Mouse (Mus musculus) MEL (cell line): ENCODE results near the gene Abca15. TPM values are rescaled to one million over a fixed set of nuclear protein-coding genes. Genes with fewer than 3 reads are reported as not detected.

Experiments used
- DNase-seq: peaks from one replicate; pipeline ENCODE4 v3.0.0; 2011; ENCODE audit warnings: low read depth, low spot score
- H3K27ac ChIP-seq: 2 replicates; pipeline ENCODE4 v1.5.1; 2012; ENCODE audit warnings: low read depth, mild to moderate bottlenecking, control low read depth, low read length, moderate library complexity; ENCODE audit not compliant: control insufficient read depth
- H3K27me3 ChIP-seq, 2 experiments: fragments of 150-350 bp in 1 of 2; sonication (generic) in 1 of 2; 2 replicates each; pipeline ENCODE4 v1.6.1; 2012; ENCODE audit warnings: low read length in 2 of 2, mild to moderate bottlenecking in 2 of 2, improper control_type of control experiment in 1 of 2, moderate library complexity in 1 of 2; ENCODE audit not compliant: insufficient read depth in 2 of 2, control insufficient read depth in 1 of 2
- H3K36me3 ChIP-seq, 2 experiments: 2 replicates each; pipeline ENCODE4 v1.6.1; 2012 to 2014; ENCODE audit warnings: low read length in 2 of 2, improper control_type of control experiment in 1 of 2, inconsistent platforms in 1 of 2, mild to moderate bottlenecking in 1 of 2; ENCODE audit not compliant: insufficient read depth in 2 of 2, control insufficient read depth in 1 of 2
- H3K4me1 ChIP-seq, 2 experiments: fragments of 150-350 bp in 1 of 2; sonication (generic) in 1 of 2; 2 replicates each; pipeline ENCODE4 v1.6.1; 2012; ENCODE audit warnings: low read length in 2 of 2, improper control_type of control experiment in 1 of 2, mild to moderate bottlenecking in 1 of 2; ENCODE audit not compliant: insufficient read depth in 2 of 2, control insufficient read depth in 1 of 2
- H3K4me3 ChIP-seq, 2 experiments: fragments of 150-350 bp in 1 of 2; sonication (generic) in 1 of 2; 2 replicates each; pipeline ENCODE4 v1.5.1; 2012; ENCODE audit warnings: low read depth in 2 of 2, low read length in 2 of 2, mild to moderate bottlenecking in 2 of 2, moderate library complexity in 2 of 2, control low read depth in 1 of 2, improper control_type of control experiment in 1 of 2; ENCODE audit not compliant: control insufficient read depth in 1 of 2, insufficient read depth in 1 of 2
- H3K79me2 ChIP-seq: 2 replicates; pipeline ENCODE4 v1.6.1; 2012; ENCODE audit warnings: mild to moderate bottlenecking, low read length, moderate library complexity; ENCODE audit not compliant: control insufficient read depth, poor library complexity, insufficient read depth
- H3K9ac ChIP-seq: 2 replicates; pipeline ENCODE4 v1.6.1; 2012; ENCODE audit warnings: low read depth, mild to moderate bottlenecking, control low read depth, low read length, moderate library complexity; ENCODE audit not compliant: control insufficient read depth, poor library complexity, severe bottlenecking
- H3K9me3 ChIP-seq: fragments of 150-350 bp; sonication (generic); replicated peaks from 2 replicates; pipeline ENCODE4 v1.6.1; 2012; ENCODE audit warnings: mild to moderate bottlenecking, low read length, improper control_type of control experiment, moderate library complexity; ENCODE audit not compliant: insufficient read depth
- CHD1 ChIP-seq: IDR thresholded peaks from 2 replicates; pipeline ENCODE4 v1.6.1; 2012; ENCODE audit warnings: low read depth, mild to moderate bottlenecking, inconsistent platforms, low read length, improper control_type of control experiment
- CTCF ChIP-seq, 3 experiments: IDR thresholded peaks in 2 of 3; conservative IDR thresholded peaks in 1 of 3; 2 replicates each; pipeline ENCODE4 v1.5.1; 2011 to 2012; ENCODE audit warnings: low read length in 3 of 3, low read depth in 2 of 3, mild to moderate bottlenecking in 2 of 3, improper control_type of control experiment in 1 of 3, inconsistent platforms in 1 of 3, mixed read lengths in 1 of 3, moderate library complexity in 1 of 3; ENCODE audit not compliant: control insufficient read depth in 1 of 3, insufficient read depth in 1 of 3, poor library complexity in 1 of 3, severe bottlenecking in 1 of 3
- E2F4 ChIP-seq: IDR thresholded peaks from 2 replicates; pipeline ENCODE4 v1.6.1; 2011; ENCODE audit warnings: low read depth, low read length, improper control_type of control experiment, borderline replicate concordance
- GABPA ChIP-seq: IDR thresholded peaks from 2 replicates; pipeline ENCODE4 v1.6.1; 2012; ENCODE audit warnings: low read depth, mild to moderate bottlenecking, inconsistent platforms, low read length, improper control_type of control experiment, moderate library complexity
- HCFC1 ChIP-seq: IDR thresholded peaks from 2 replicates; pipeline ENCODE4 v1.6.1; 2012; ENCODE audit warnings: low read depth, mild to moderate bottlenecking, inconsistent platforms, low read length, improper control_type of control experiment, moderate library complexity
- KAT2A ChIP-seq: conservative IDR thresholded peaks from 2 replicates; pipeline ENCODE4 v1.6.1; 2012; ENCODE audit warnings: low read depth, low read length, improper control_type of control experiment, inconsistent platforms
- MAFK ChIP-seq: IDR thresholded peaks from 2 replicates; pipeline ENCODE4 v1.6.1; 2011; ENCODE audit warnings: low read depth, mild to moderate bottlenecking, low read length, improper control_type of control experiment, borderline replicate concordance
- MAZ ChIP-seq: IDR thresholded peaks from 2 replicates; pipeline ENCODE4 v1.6.1; 2012; ENCODE audit warnings: low read depth, mild to moderate bottlenecking, inconsistent platforms, low read length, improper control_type of control experiment
- MEF2A ChIP-seq: IDR thresholded peaks from 2 replicates; pipeline ENCODE4 v1.6.1; 2014; ENCODE audit warnings: low read depth, mild to moderate bottlenecking, inconsistent platforms, low read length, improper control_type of control experiment; ENCODE audit not compliant: poor library complexity, insufficient replicate concordance, severe bottlenecking; ENCODE audit errors: extremely low read depth
- MYC ChIP-seq: IDR thresholded peaks from 2 replicates; pipeline ENCODE4 v1.6.1; 2011; ENCODE audit warnings: low read depth, mild to moderate bottlenecking, low read length, improper control_type of control experiment, moderate library complexity
- NRF1 ChIP-seq: IDR thresholded peaks from 2 replicates; pipeline ENCODE4 v1.6.1; 2014; ENCODE audit warnings: low read depth, mild to moderate bottlenecking, inconsistent platforms, low read length, improper control_type of control experiment, moderate library complexity; ENCODE audit not compliant: poor library complexity, insufficient read depth, severe bottlenecking
- POLR2A ChIP-seq, 2 experiments: IDR thresholded peaks; 2 replicates each; pipeline ENCODE4 v1.6.1; 2011 to 2012; ENCODE audit warnings: low read length in 2 of 2, mild to moderate bottlenecking in 2 of 2, control low read depth in 1 of 2, improper control_type of control experiment in 1 of 2, low read depth in 1 of 2, moderate library complexity in 1 of 2; ENCODE audit not compliant: control insufficient read depth in 1 of 2, insufficient read depth in 1 of 2, poor library complexity in 1 of 2
- POLR2AphosphoS2 ChIP-seq: IDR thresholded peaks from 2 replicates; pipeline ENCODE4 v1.6.1; 2011; ENCODE audit warnings: low read length, improper control_type of control experiment
- POLR2AphosphoS5 ChIP-seq: IDR thresholded peaks from 2 replicates; pipeline ENCODE4 v1.6.1; 2012; ENCODE audit warnings: low read depth, borderline replicate concordance, mild to moderate bottlenecking, inconsistent platforms, low read length, moderate library complexity, mixed read lengths
- RAD21 ChIP-seq: IDR thresholded peaks from 2 replicates; pipeline ENCODE4 v1.6.1; 2011; ENCODE audit warnings: mild to moderate bottlenecking, low read depth, low read length, improper control_type of control experiment
- RCOR1 ChIP-seq: IDR thresholded peaks from 2 replicates; pipeline ENCODE4 v1.6.1; 2012; ENCODE audit warnings: low read depth, mild to moderate bottlenecking, inconsistent platforms, low read length, improper control_type of control experiment
- SIN3A ChIP-seq: IDR thresholded peaks from 2 replicates; pipeline ENCODE4 v1.6.1; 2012; ENCODE audit warnings: low read length, improper control_type of control experiment, inconsistent platforms
- TAL1 ChIP-seq: IDR thresholded peaks from 2 replicates; pipeline ENCODE4 v1.6.1; 2012; ENCODE audit warnings: mild to moderate bottlenecking, inconsistent platforms, low read length, moderate library complexity, mixed read lengths
- TCF12 ChIP-seq: IDR thresholded peaks from 2 replicates; pipeline ENCODE4 v1.6.1; 2014; ENCODE audit warnings: low read depth, mild to moderate bottlenecking, inconsistent platforms, low read length, improper control_type of control experiment, moderate library complexity
- USF1 ChIP-seq: IDR thresholded peaks from 2 replicates; pipeline ENCODE4 v1.6.1; 2014; ENCODE audit warnings: low read depth, mild to moderate bottlenecking, inconsistent platforms, low read length, improper control_type of control experiment, moderate library complexity
- ZKSCAN1 ChIP-seq: IDR thresholded peaks from 2 replicates; pipeline ENCODE4 v1.6.1; 2012; ENCODE audit warnings: low read depth, mild to moderate bottlenecking, inconsistent platforms, low read length, improper control_type of control experiment, moderate library complexity
- ZMIZ1 ChIP-seq: IDR thresholded peaks from 2 replicates; pipeline ENCODE4 v1.6.1; 2012; ENCODE audit warnings: low read depth, mild to moderate bottlenecking, inconsistent platforms, low read length, improper control_type of control experiment, moderate library complexity
- ZNF384 ChIP-seq: IDR thresholded peaks from 2 replicates; pipeline ENCODE4 v1.6.1; 2012; ENCODE audit warnings: low read depth, mild to moderate bottlenecking, inconsistent platforms, low read length, improper control_type of control experiment
- polyA plus RNA-seq, 2 experiments: library from polyadenylated mRNA; stranded (reverse) in 1 of 2; unstranded in 1 of 2; fragments of >175 nt in 1 of 2; fragments of >200 nt in 1 of 2; gene quantifications; 2 replicates each; pipeline versions ENCODE4 v1.2.1 to v1.2.4; 2012; ENCODE audit warnings: low replicate concordance in 2 of 2, low read depth in 1 of 2; ENCODE audit not compliant: insufficient read length in 2 of 2, insufficient read depth in 1 of 2, missing spikeins in 1 of 2
- total RNA-seq: library from RNA; depleted of rRNA; stranded (reverse); fragments of 300-350 nt; gene quantifications from 2 replicates; pipeline ENCODE4 v1.2.3, GENCODE M21; 2012

The Abca15 gene
- total and polyA plus RNA-seq, 3 experiments: not detected

DNA sequence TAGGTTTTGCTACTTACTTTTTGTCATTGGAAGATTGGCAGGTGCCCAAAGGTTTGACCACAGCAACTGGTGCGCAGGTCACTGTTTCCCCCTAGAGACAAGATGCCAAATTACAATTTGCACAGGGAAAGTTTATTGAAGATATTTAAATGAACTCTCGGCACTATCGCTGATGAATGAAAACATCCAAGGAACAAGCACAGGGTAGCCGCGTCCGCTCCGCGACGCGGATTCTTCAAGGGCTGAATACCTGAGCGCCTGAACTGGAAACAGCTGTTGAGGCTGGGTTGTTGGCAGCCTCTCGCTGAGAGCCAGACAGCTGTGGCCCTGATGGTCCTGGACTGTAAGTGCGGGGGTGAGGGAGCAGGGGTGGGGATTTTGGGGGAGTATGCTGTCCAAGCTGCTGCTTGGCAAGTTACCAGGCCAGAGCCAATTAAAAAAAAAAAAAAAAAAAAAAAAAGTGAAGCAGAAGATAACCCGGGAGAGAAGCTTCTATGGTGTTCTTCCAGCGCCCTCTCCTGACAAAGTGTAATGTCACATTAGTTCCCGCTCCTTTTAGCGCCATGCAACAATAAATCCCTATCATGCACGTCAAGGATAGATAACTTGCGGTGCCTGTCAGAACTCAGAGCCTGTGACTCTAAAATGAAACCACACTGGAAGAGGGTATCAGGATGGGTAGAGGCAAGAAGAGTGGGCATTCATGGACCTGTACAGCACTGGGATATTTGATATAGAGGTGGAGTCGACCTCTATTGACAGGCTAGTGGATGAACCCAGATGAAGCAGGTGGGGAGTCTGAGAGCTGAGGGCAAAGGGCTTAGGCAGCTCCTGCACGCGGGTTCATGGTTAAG is 1.0 kb upstream of the Abca15 start:
- H3K27ac ChIP-seq: no peak overlapping the region
- no peak overlapping the region for H3K9ac ChIP-seq
- no peaks in the 10 kb centered on the region for H3K27me3 ChIP-seq
- no peak for DNase-seq
- H3K79me2 ChIP-seq: no peaks in the 10 kb centered on the region
- no peaks in the 10 kb centered on the region for H3K36me3 ChIP-seq
- H3K4me1 ChIP-seq: no peaks in the 10 kb centered on the region
- no peak overlapping the region for H3K4me3 ChIP-seq
- TF ChIP-seq POLR2A (IDR thresholded peaks at IDR 0.05; ENCODE audit: control insufficient read depth in 1 of 2, insufficient read depth in 1 of 2, low read depth in 1 of 2, low read length in 2 of 2, poor library complexity in 1 of 2) (no peak), TCF12 (no peak), ZKSCAN1 (no peak)
- H3K9me3 ChIP-seq: no peaks in the 10 kb centered on the region

DNA sequence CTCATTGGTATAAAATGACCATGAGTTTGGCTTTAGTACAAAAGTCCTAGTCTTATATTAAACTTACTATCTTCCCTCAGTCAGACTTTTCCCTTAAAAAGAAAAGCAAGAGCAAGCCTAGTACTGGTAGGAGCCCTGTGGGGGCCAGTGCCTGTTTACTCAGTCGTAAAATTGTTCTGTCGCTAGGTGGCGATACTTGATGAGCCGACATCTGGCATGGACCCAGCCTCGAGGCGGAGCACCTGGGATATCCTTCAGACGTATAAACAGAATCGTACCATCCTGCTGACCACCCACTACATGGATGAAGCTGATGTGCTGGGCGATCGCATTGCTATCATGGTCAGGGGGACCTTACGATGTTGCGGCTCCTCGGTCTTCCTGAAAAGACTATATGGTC is 32.7 kb downstream of the Abca15 start:
- Histone ChIP-seq H3K79me2 (no peaks in the 10 kb centered on the region), H3K36me3 (no peaks in the 10 kb centered on the region), H3K4me3 (no peak overlapping the region), H3K4me1 (no peaks in the 10 kb centered on the region), H3K9me3 (no peaks in the 10 kb centered on the region), H3K9ac (no peak overlapping the region), H3K27me3 (no peaks in the 10 kb centered on the region), H3K27ac (no peak overlapping the region)
- DNase-seq: no peak
- TF ChIP-seq CHD1: no peak
- TF ChIP-seq MEF2A: no peak
- TF ChIP-seq KAT2A: no peak
- TF ChIP-seq MAFK: no peak
- TF ChIP-seq CTCF (IDR thresholded peaks at IDR 0.05 in 2 of 3, conservative IDR thresholded peaks at IDR 0.05 in 1 of 3; ENCODE audit: control insufficient read depth in 1 of 3, insufficient read depth in 1 of 3, low read depth in 2 of 3, low read length in 3 of 3, poor library complexity in 1 of 3, severe bottlenecking in 1 of 3): no peak

DNA sequence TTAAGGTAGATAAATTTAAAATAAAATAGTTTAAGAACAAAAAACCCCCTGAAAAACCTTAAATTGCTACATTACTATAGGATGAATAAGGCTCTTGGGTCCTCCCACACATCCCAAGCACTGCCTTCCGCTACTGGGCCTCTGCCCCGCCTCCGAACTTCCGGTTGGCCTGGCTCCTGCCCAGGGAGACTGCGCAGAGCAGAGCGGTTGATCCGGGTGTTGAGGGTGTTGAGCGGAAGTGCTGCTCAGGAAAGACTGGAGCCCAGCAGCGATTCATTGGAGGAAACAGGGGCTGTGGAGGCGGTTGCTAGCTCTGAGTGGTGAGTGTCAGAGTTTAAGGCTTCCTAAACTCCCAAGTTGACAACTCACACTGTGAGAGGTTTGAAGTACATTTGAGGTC is 81.0 kb downstream of the Abca15 start, which contains the start of gene Abca16:
Gene Abca16, plus strand, starts transcription at position 201 of the 400 bp plus-strand sequence.
- TF ChIP-seq TAL1 (no peak), POLR2AphosphoS2 (no peak), GABPA (no peak), RCOR1 (no peak), ZMIZ1 (no peak), MAFK (no peak), ZNF384 (no peak), HCFC1 (no peak), RAD21 (no peak), MAZ (no peak), KAT2A (no peak), MYC (no peak), MEF2A (no peak), NRF1 (no peak), E2F4 (no peak), SIN3A (no peak), USF1 (no peak), POLR2AphosphoS5 (no peak), CHD1 (no peak)

More for the DNA sequence above, 81.0 kb downstream of the Abca15 start, which contains the start of gene Abca16:
- H3K4me3 ChIP-seq: no peak within 1 kb of the TSS
- H3K9me3 ChIP-seq: no peaks in the 10 kb centered on the region
- DNase-seq: no peak
- H3K4me1 ChIP-seq: no peaks in the 10 kb centered on the region
- H3K9ac ChIP-seq: no peak within 1 kb of the TSS
- peaks cover 0 to 2% of the 10 kb centered on the region in 2 experiments for H3K27me3 ChIP-seq
- no peaks in the 10 kb centered on the region for H3K79me2 ChIP-seq
- no peaks in the 10 kb centered on the region for H3K36me3 ChIP-seq
- H3K27ac ChIP-seq: no peak within 1 kb of the TSS
